Comparison of ENCODE assay signal across 7 mouse cellular contexts in genomic region chr1:180422076-180422828, GRCm38 (mm10).
DNase-seq lines count a peak whose midpoint lies in the region; ATAC-seq lines count a peak whose summit lies in the region.

No protein-coding gene starts in this region.

- no peak overlapping the region for H3K27ac ChIP-seq in intestine, embryonic 14.5 days (ENCODE audit: low read depth)
- H3K27ac ChIP-seq in limb, embryonic 10.5 days, result no peak overlapping the region
- no peak overlapping the region for H3K27ac ChIP-seq in midbrain, embryonic 12.5 days (replicated peaks)

- peak; percentile 56; the same call in 1 of the 2 replicates for ATAC-seq in intestine, embryonic 14.5 days (replicated peaks; ENCODE audit: low FRiP score, low TSS enrichment, low read depth)
- ATAC-seq in midbrain, embryonic 12.5 days (ENCODE audit: low FRiP score, low read depth), result 0 out of 2 replicates have a peak, but pooled peaks have one; percentile 45

- H3K27me3 ChIP-seq in intestine, embryonic 14.5 days (replicated peaks; ENCODE audit: control insufficient read depth, insufficient read depth, low read length), result no peaks in the 10 kb centered on the region
- H3K27me3 ChIP-seq in limb, embryonic 10.5 days (ENCODE audit: low read depth, poor library complexity, severe bottlenecking), result no peaks in the 10 kb centered on the region
- H3K27me3 ChIP-seq in midbrain, embryonic 12.5 days, result no peaks in the 10 kb centered on the region

- peak; percentile 77 for DNase-seq in adrenal gland, adult 2 months
- peak; percentile 51 to 74 for DNase-seq in cerebellum, postnatal 4 days (ENCODE audit: low spot score in 2 of 2)
- peak; percentile 56 for DNase-seq in gastrocnemius, postnatal 25 days
- peak; percentile 84 for DNase-seq in intestine, embryonic 14.5 days (ENCODE audit: low spot score)
- peak; percentile 77 for DNase-seq in limb, embryonic 10.5 days (ENCODE audit: low spot score)
- DNase-seq in spleen, adult 18-20 months, result peak; percentile 32 to 67

- no peaks in the 10 kb centered on the region for H3K9me3 ChIP-seq in intestine, embryonic 14.5 days (ENCODE audit: control insufficient read depth, low read length)
- no peaks in the 10 kb centered on the region for H3K9me3 ChIP-seq in limb, embryonic 10.5 days (replicated peaks)
- H3K9me3 ChIP-seq in midbrain, embryonic 12.5 days, result no peaks in the 10 kb centered on the region

- H3K4me2 ChIP-seq in intestine, embryonic 14.5 days (ENCODE audit: low read length), result no peak overlapping the region
- peak overlapping the region; percentile 11; the same call in 1 of the 2 replicates for H3K4me2 ChIP-seq in midbrain, embryonic 12.5 days (replicated peaks)

- H3K9ac ChIP-seq in intestine, embryonic 14.5 days (ENCODE audit: low read length), result no peak overlapping the region
- no peak overlapping the region for H3K9ac ChIP-seq in midbrain, embryonic 12.5 days (replicated peaks)

- 21% methylated on average over 11 of the region's 11 CpGs for WGBS in intestine, embryonic 14.5 days
- 40% methylated on average over 11 of the region's 11 CpGs for WGBS in limb, embryonic 10.5 days
- WGBS in midbrain, embryonic 12.5 days, result 30% methylated on average over 11 of the region's 11 CpGs

- 0 out of 2 replicates have a peak, but pooled peaks cover 5% of the 10 kb centered on the region for H3K4me1 ChIP-seq in intestine, embryonic 14.5 days (replicated peaks; ENCODE audit: control insufficient read depth, insufficient read depth, low read length)
- H3K4me1 ChIP-seq in limb, embryonic 10.5 days, result peaks cover 22% of the 10 kb centered on the region
- H3K4me1 ChIP-seq in midbrain, embryonic 12.5 days, result peaks cover 22% of the 10 kb centered on the region

- H3K36me3 ChIP-seq in intestine, embryonic 14.5 days (ENCODE audit: control insufficient read depth, insufficient read depth, low read length), result peaks cover 18% of the 10 kb centered on the region
- peaks cover 56% of the 10 kb centered on the region for H3K36me3 ChIP-seq in limb, embryonic 10.5 days
- H3K36me3 ChIP-seq in midbrain, embryonic 12.5 days, result no peaks in the 10 kb centered on the region

- H3K4me3 ChIP-seq in intestine, embryonic 14.5 days (ENCODE audit: low read depth, low read length), result no peak overlapping the region
- H3K4me3 ChIP-seq in limb, embryonic 10.5 days, result no peak overlapping the region
- no peak overlapping the region for H3K4me3 ChIP-seq in midbrain, embryonic 12.5 days
